Mouse (Mus musculus): ENCODE results near the gene Clock.

GRCm38 (mm10) chr5:76289234-76289691 is 15.3 kb downstream of the Clock start:
- no peak for TF ChIP-seq POLR2A (IDR thresholded peaks at IDR 0.05; ENCODE audit: borderline replicate concordance, low read depth, low read length)
- no peak for TF ChIP-seq CTCF (IDR thresholded peaks at IDR 0.05; ENCODE audit: low read depth, low read length)

Measured in bone marrow macrophage, adult 2 months (primary cell).